Comparison of ENCODE assay signal across 8 mouse cellular contexts in the genomic region with DNA sequence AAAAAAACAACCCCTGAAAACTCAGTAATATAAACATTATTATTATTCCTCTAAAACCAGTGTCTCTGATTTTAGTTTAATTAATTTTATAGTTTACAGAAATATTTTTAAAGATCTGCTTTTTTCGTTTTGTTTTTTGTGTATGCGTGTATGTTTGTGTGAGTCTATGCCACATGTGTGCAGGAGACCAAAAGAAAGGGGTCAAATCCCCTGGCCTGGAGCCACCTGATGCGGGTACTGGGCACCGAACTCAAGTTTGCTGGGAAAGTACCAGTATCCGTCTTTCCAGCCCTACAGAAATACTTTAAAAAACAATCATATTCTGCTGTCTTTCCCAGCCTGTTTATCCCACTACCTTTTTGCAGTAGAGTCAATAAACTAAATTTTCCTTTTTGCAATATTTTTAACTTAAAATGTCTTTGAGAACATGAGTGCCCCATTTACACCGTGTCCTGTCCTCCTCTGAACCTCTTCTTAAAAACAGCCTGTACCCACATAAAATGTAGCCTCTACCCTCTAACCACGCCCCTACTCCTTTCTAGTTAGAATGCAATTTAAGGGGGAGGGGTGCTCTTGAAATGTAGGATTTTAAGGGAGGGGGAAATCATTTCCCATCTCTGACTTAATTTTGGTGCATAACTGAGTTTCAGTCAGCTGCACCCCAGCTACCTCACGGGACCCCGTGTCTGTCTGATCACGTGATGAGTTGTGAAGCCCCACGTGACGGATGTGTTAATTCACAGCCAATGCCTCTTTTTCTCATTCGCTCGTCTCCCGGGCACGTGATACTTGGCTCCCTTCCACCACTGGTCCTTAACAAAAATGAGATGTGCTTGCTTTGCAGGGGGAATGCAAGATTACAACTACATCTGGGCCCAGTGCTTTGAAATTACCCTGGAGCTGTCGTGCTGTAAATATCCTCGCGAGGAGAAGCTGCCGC. TPM values are rescaled to one million over a fixed set of nuclear protein-coding genes. Genes with fewer than 3 reads are reported as not detected.
DNase-seq lines count a peak whose midpoint lies in the region; ATAC-seq lines count a peak whose summit lies in the region.

No protein-coding gene starts in this region.

- H3K4me3 ChIP-seq in hindbrain, embryonic 12.5 days: peak overlapping the region; percentile 28

- ATAC-seq in hindbrain, embryonic 12.5 days (ENCODE audit: low FRiP score): peak; percentile 87
- no peak for ATAC-seq in erythroblast, adult 5-6 weeks (replicated peaks; ENCODE audit: low FRiP score, poor library complexity, severe bottlenecking)

- H3K4me2 ChIP-seq in hindbrain, embryonic 12.5 days (replicated peaks): peak overlapping the region; percentile 54

- 38% methylated on average over 20 of the region's 20 CpGs for WGBS in hindbrain, embryonic 12.5 days

- H3K9me3 ChIP-seq in hindbrain, embryonic 12.5 days (replicated peaks): no peaks in the 10 kb centered on the region

- H3K27me3 ChIP-seq in hindbrain, embryonic 12.5 days: no peaks in the 10 kb centered on the region

- H3K9ac ChIP-seq in hindbrain, embryonic 12.5 days: peak overlapping the region; percentile 23

- 0 out of 2 replicates have a peak, but pooled peaks cover 3% of the 10 kb centered on the region for H3K4me1 ChIP-seq in hindbrain, embryonic 12.5 days

- H3K27ac ChIP-seq in hindbrain, embryonic 12.5 days: peak overlapping the region; percentile 72

- DNase-seq in NIH3T3 (ENCODE audit: low read depth): peak; percentile 25
- peak; percentile 90 for DNase-seq in cerebellum, adult 9-11 months
- DNase-seq in frontal cortex, postnatal 10 days (ENCODE audit: low spot score in 2 of 2): peak; percentile 80 to 91
- peak; percentile 92 for DNase-seq in layer of hippocampus, adult 9-11 months
- DNase-seq in lung, postnatal 10 days: peak; percentile 66
- peak; percentile 90 for DNase-seq in retina, postnatal 1 day

- no peaks in the 10 kb centered on the region for H3K36me3 ChIP-seq in hindbrain, embryonic 12.5 days

RNA-seq across cellular contexts. Expression of gene Mdm2, which starts 35.2 kb away (rescaled TPM):
- 69.2 and 77.3 TPM in 2 replicates for polyA plus RNA-seq in hindbrain, embryonic 12.5 days (2016; fragmentation: Nextera tagmentation; extraction: Ambion mirVana)
- total RNA-seq in erythroblast, adult 5-6 weeks (2015; ENCODE audit: low replicate concordance): 29.8 and 38.7 TPM in 2 replicates
- total RNA-seq in erythroblast, adult 5-6 weeks (2017; ENCODE audit: low replicate concordance): 28.7 and 41.1 TPM in 2 replicates

RNA-seq across cellular contexts. Expression of gene Cpm, which starts 46.1 kb away (rescaled TPM):
- 6.0 and 7.8 TPM in 2 replicates for polyA plus RNA-seq in hindbrain, embryonic 12.5 days (2016; fragmentation: Nextera tagmentation; extraction: Ambion mirVana)
- total RNA-seq in erythroblast, adult 5-6 weeks (2015; ENCODE audit: low replicate concordance): 0.63 TPM in 1 of 2 replicates, not detected in the other
- 0.60 TPM in 1 of 2 replicates, not detected in the other for total RNA-seq in erythroblast, adult 5-6 weeks (2017; ENCODE audit: low replicate concordance)

Comparison
In these comparisons a context has a peak if more than half of its experiments do, and no peak if none do; other contexts are left out.
1. DNase-seq: peak in every context shown above with its lines; median percentile 92 in layer of hippocampus, adult 9-11 months; 90 in cerebellum, adult 9-11 months; 90 in retina, postnatal 1 day; 86 in frontal cortex, postnatal 10 days; 66 in lung, postnatal 10 days; 25 in NIH3T3.